Mouse (Mus musculus) lung, postnatal 4 days (tissue): ENCODE results near the gene Zfp385c.

Source experiments
- DNase-seq, 2 experiments: peaks; one replicate each; pipeline ENCODE4 v3.0.0; 2021

Gene Zfp385c

DNA sequence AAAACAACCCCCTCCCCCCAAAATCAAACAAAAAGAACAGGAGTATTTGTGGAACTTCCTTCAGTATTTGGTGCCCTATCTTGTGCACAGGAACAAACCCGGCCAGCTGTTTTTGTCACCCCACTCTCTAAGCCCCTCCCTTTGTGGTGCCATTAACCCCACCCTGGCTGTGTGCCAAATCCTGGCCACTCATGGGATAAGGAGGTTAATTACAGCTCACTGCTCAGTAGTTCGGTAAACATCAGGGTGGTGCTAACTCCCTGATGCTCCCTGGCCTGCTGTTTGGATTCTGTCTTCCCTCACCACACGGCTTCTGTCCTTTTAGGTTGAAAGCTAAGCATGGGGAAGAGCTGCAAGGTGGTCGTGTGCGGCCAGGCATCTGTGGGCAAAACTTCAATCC is 68.4 kb downstream of the Zfp385c start:
- peak; percentile 78 for DNase-seq

- DNase-seq = peak; percentile 96 to 97
Observed at GRCm38 (mm10) chr11:100622714-100623113, 69.5 kb downstream of the Zfp385c start.

DNA sequence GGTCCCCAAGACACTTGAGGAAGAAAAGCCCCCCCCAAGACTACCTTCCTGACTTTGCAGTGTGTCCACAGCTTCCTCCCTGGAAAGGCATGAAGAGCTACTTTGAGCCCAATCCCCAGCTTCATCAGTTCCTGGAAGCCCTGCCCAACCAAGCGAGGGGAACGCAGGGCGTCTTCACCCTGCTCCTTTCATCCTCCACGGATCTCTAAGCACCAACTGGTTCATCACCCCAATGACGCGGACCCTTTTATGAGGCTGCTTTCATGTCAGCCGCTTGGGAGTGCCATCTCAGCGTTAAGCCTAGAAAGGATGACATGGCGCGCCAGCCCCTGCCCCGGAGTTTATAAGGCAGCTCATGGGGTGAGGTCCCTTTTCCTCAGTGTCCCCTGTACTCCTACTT is 72.3 kb downstream of the Zfp385c start, which contains the start of gene Dnajc7:
Gene Dnajc7, minus strand, starts transcription at position 187 of the 400 bp plus-strand sequence.
- no peak for DNase-seq

DNA sequence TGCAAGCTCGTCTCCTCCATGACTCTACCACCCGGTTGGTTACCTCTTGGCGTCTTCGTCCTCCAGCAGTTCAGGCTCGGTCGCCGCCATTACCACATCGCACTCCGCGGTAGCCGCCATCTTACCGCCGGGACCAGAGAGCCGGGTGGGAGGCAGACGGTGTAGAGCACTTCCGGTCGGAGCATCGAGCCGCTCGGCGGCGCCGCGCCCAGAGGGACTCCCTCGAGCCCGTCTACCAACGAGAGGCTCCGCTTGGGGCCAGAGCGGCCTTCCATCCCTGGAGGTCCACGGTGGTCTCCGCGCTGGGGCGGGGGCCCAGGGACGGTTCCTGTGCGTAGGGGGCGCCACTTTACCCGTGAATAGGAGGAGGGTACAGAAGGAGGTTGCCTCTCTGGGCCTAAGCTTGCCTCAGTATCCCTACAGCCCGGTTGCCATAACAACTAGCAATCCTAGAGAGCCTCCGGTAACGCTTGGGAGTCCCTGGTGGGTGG is 72.7 kb downstream of the Zfp385c start:
- DNase-seq = peak; percentile 96 to 98

- peak; percentile 81 to 85 for DNase-seq
Observed at GRCm38 (mm10) chr11:100618761-100619484, 73.3 kb downstream of the Zfp385c start, which contains the start of gene Nkiras2. Gene Nkiras2, plus strand, starts transcription at chr11:100619244.

- DNase-seq = no peak
Observed at GRCm38 (mm10) chr11:100617480-100617879, 74.8 kb downstream of the Zfp385c start.

DNA sequence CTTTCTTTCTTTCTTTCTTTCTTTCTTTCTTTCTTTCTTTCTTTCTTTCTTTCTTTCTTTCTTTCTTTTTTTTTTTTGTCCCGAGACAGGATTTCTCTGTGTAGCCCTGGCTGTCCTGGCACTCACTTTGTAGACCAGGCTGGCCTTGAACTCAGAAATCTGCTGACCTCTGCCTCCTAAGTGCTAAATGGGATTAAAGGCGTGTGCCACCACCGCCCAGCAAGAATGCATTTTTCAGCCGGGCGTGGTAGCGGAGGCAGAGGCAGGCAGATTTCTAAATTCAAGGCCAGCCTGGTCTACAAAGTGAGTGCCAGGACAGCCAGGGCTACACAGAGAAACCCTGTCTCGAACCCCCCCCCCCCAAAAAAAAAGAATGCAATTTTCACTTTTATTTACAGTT is 75.4 kb downstream of the Zfp385c start:
- DNase-seq = peak in 1 of 2 experiments; percentile 5

DNA sequence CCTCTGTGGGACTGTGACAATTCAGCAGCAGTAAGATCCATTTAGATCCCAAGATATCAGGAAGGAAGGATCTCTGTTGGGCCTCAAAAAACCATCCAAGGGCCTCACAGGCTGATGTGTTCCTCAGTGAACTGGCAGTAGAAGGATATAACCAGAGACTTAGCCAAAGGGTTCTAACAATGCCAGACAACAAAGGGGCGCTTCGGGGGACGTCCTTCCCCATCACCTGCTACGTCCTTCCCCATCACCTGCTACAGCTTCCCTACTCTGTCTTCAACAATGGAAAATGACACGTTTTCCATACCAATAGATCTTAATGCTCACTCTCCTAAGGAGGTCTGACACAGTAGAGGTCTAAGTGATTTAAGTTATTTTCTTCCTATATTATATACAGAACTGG is 75.9 kb downstream of the Zfp385c start:
- no peak for DNase-seq

GRCm38 (mm10) chr11:100613241-100613640 is 79.0 kb downstream of the Zfp385c start:
- no peak for DNase-seq

GRCm38 (mm10) chr11:100611627-100612026 is 80.6 kb downstream of the Zfp385c start:
- DNase-seq = no peak

GRCm38 (mm10) chr11:100609997-100610680 is 82.1 kb downstream of the Zfp385c start:
- DNase-seq = no peak

- no peak for DNase-seq
Observed at GRCm38 (mm10) chr11:100609355-100609996, 82.8 kb downstream of the Zfp385c start.

- no peak for DNase-seq
Observed at GRCm38 (mm10) chr11:100608796-100609195, 83.5 kb downstream of the Zfp385c start.

GRCm38 (mm10) chr11:100607121-100607520 is 85.1 kb downstream of the Zfp385c start:
- no peak for DNase-seq

DNA sequence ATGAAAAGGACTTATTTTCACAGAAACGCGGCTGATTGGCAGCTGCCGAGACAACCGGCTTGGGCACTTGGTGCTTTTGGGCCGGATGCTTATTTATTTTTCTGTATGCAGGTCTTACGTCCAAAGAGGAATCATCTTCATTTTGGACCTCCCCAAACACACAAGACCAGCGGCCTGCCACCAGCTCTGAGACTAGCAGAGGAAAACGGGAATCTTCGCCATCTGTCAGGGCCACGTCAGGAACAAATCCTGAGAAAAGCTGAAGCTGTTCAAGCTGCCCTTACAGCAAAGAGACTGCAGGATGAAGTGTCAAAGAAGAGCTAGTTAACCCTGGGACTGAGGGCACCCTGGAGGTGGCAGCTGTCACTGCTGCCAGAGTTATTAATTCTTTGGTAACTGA is 86.8 kb downstream of the Zfp385c start:
- DNase-seq = no peak

DNA sequence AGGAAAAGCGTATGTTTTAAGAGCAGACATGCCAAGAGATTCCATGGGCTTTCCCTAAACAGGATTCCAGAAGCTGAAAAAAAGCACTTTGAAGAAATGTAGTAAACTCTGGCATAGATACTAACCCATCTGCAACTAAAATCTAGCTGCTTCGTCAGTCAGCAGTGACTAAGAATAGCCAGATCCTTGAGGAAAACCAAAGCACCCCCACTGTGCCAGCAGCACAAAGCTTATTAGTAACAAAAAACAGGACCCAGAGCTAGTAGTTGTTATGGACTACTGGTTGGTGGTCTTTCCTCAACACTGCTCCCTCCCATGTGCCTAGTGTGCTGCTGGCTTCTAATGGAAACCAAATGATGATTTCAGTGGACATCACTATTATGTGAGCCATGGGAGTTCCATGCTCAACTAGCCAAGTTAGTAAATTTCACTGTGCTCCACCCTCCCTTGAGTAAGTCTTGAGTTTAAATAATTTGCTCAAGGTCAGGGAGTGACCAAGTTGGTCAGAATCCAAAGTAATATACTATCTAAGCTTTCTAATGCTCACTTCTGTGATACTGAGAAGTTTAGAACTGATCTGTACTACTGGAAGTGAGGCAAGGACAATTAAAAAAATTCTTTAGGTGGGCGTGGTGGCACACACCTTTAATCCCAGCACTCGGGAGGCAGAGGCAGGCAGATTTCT is 87.8 kb downstream of the Zfp385c start:
- no peak for DNase-seq

DNA sequence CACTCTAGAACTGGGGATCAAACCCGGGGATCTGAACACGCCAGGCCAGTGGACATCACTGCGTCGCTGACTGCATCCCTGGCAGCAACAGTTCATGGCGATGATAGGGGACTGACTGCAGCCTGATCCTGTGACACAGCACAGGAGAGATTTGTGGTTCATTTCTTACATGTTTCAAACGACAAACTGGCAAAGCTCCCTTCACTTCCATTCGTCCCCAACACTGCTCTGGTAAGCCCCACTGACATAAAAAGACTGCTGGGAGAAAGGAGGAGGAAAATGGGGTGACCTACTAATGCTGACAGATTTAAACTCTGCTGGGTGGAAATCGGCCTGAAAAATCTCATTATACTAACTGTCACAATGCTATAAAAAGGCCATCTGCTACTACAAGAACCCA is 88.4 kb downstream of the Zfp385c start:
- DNase-seq = no peak

GRCm38 (mm10) chr11:100603155-100603554 is 89.1 kb downstream of the Zfp385c start:
- DNase-seq = no peak

- DNase-seq = no peak
Observed at GRCm38 (mm10) chr11:100601372-100601771, 90.9 kb downstream of the Zfp385c start.

DNA sequence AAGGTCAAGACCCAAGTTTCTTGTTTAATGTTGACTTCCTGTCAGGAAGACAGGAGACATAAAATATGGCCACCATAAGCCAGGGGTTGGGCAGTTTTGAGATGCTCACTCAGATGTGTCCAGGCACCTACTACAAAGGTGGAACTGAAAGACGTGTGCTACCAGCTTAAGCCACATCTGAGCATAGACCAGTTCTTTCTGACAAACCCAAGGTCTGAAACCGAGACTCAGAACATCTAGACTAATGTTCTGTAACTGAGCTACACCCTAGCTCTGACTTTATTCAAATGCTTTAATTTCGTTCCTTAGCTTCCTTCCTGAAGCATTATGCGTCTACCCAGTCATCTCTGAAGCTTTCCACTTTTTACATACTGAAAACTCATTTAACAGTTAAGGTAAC is 94.2 kb downstream of the Zfp385c start:
- DNase-seq = no peak

GRCm38 (mm10) chr11:100595533-100595932 is 96.7 kb downstream of the Zfp385c start:
- DNase-seq = no peak

- DNase-seq = no peak
Observed at GRCm38 (mm10) chr11:100594608-100595007, 97.6 kb downstream of the Zfp385c start.
